Mouse (Mus musculus): Measurements from ENCODE around the gene 2810004N23Rik.

Gene 2810004N23Rik

DNA sequence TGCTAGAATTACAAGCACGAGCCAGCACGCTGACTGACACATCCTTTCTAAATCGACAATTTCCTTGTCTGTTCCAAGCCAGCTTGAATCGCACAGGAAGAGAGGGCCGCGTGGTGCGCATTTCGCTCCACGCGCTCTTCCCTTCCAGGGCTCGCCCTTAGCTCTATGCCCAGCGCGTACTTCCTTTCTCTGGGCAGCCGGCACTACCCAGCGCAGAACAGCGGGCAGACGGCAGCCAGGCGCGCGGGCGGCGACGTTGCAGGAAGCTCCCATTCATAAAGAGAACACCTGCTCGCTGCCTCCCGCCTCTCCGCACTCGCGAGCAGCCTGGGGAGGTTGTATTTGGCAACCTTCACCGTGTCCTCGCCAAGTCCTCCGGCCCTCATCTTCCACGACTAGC lies 70.7 kb downstream of the 2810004N23Rik start:
- DNase-seq (ENCODE audit: low read depth in 1 of 2, low spot score in 2 of 2) = no peak

- no peak for DNase-seq (ENCODE audit: low read depth in 1 of 2, low spot score in 2 of 2)
Measured at GRCm38 (mm10) chr8:124791751-124792150, 71.2 kb downstream of the 2810004N23Rik start.

DNA sequence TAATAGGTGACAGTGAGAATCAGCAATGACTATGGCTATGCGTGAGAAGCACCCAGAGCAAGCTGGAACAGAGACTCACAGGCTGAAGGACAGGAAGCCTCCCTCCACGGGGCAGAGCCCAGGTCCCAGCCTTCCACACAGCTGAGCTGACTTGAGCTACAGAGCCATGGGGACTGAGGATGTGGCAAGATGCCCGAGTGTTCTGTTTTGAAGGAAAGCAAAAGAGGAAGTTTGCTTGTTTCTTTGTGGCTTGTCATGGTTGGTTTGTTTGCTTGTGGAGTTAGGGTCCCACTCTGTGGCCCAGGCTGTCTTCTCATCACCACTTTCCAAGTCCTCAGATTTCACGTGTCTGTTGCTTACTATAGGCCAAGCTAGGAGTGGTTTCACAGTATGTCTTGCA lies 72.2 kb downstream of the 2810004N23Rik start:
- DNase-seq (ENCODE audit: low read depth in 1 of 2, low spot score in 2 of 2) = no peak
